Mouse (Mus musculus): ENCODE data around the gene Me1.

DNA sequence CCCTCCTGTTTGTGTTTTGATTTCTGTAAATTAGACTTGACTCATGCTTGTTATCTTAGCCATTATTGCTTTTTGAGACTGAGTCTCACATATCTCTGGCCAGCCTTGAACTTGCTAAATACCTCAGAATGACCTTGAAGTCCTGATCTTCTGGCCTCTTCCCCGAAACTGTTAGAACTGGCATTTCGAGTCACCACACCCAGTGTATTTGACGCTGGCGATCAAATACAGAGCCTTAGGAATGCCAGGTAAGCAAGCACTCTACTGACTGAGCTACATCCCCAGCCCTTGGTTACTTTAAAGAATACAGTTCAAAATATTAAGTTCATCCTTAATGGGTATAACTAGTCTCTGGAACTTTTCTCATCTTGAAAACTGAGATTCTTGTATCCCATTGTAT lies 29.3 kb upstream of the Me1 start:
- TF ChIP-seq CTCF (IDR thresholded peaks at IDR 0.05; ENCODE audit: borderline replicate concordance, insufficient read depth, low read depth, low read length), result no peak
- TF ChIP-seq POLR2A (IDR thresholded peaks at IDR 0.05; ENCODE audit: borderline replicate concordance, insufficient read depth, low read length), result no peak

Measured in cerebellum, adult 2 months (tissue).